ENCODE assay signal across 13 mouse cellular contexts in genomic region chr2:172845536-172846310, GRCm38 (mm10).
DNase-seq lines count a peak whose midpoint lies in the region; ATAC-seq and TF ChIP-seq lines count a peak whose summit lies in the region.
"Had no signal": no experiment of that assay in that cellular context is flagged by ENCODE, and none has a peak within 500 bp of the region (broad histone marks: within the 10 kb centered on the region; RNA-seq: fewer than 3 reads in every experiment).

No protein-coding gene starts in this region.

- no peak overlapping the region for H3K4me2 ChIP-seq in heart, embryonic 13.5 days
- peak overlapping the region; percentile 17; the same call in 1 of the 2 replicates for H3K4me2 ChIP-seq in embryonic facial prominence, embryonic 12.5 days (replicated peaks)
- peak overlapping the region; percentile 17; the same call in 1 of the 2 replicates for H3K4me2 ChIP-seq in limb, embryonic 14.5 days (replicated peaks; ENCODE audit: low read depth, low read length, severe bottlenecking)
- H3K4me2 ChIP-seq: liver, embryonic 15.5 days had no signal

- H3K4me1 ChIP-seq in heart, embryonic 13.5 days, result peaks cover 48% of the 10 kb centered on the region
- peaks cover 60% of the 10 kb centered on the region for H3K4me1 ChIP-seq in embryonic facial prominence, embryonic 12.5 days
- peaks cover 32% of the 10 kb centered on the region for H3K4me1 ChIP-seq in limb, embryonic 14.5 days (ENCODE audit: control insufficient read depth, insufficient read depth, low read length)
- H3K4me1 ChIP-seq: liver, embryonic 15.5 days had no signal

- TF ChIP-seq POLR2A in limb, embryonic 14.5 days (IDR thresholded peaks at IDR 0.05; ENCODE audit: borderline replicate concordance, extremely low read depth, insufficient read depth, insufficient read length), result no peak

- 50% methylated on average over 31 of the region's 31 CpGs for WGBS in heart, embryonic 13.5 days
- WGBS in embryonic facial prominence, embryonic 12.5 days, result 28% methylated on average over 31 of the region's 31 CpGs
- 32% methylated on average over 30 of the region's 31 CpGs for WGBS in limb, embryonic 14.5 days

- DNase-seq in heart, adult 9 months (ENCODE audit: low spot score in 2 of 2), result no peak
- DNase-seq in kidney, postnatal 10 days, result peak; percentile 32
- DNase-seq in kidney, postnatal 14 days, result no peak
- DNase-seq in limb, embryonic 14.5 days (ENCODE audit: low spot score), result no peak
- DNase-seq in adrenal gland, adult 2 months, result no peak
- DNase-seq in left cerebral cortex, adult 11 months (ENCODE audit: low spot score), result no peak
- DNase-seq: cerebellum, adult 11 months; heart, adult 2 months; right cerebral cortex, postnatal 25 days had no signal

- no peak overlapping the region for H3K4me3 ChIP-seq in heart, embryonic 13.5 days
- no peak overlapping the region for H3K4me3 ChIP-seq in embryonic facial prominence, embryonic 12.5 days
- no peak overlapping the region for H3K4me3 ChIP-seq in limb, embryonic 14.5 days (replicated peaks; ENCODE audit: low read length)
- H3K4me3 ChIP-seq: heart, adult 2 months; liver, embryonic 15.5 days had no signal

- H3K9me3 ChIP-seq in heart, embryonic 13.5 days, result no peaks in the 10 kb centered on the region
- H3K9me3 ChIP-seq in embryonic facial prominence, embryonic 12.5 days, result no peaks in the 10 kb centered on the region
- no peaks in the 10 kb centered on the region for H3K9me3 ChIP-seq in limb, embryonic 14.5 days (ENCODE audit: control insufficient read depth, low read length)
- H3K9me3 ChIP-seq: liver, embryonic 15.5 days had no signal

- H3K27ac ChIP-seq in heart, embryonic 13.5 days (replicated peaks), result no peak overlapping the region
- peak overlapping the region; percentile 92 for H3K27ac ChIP-seq in embryonic facial prominence, embryonic 12.5 days
- peak overlapping the region; percentile 74 for H3K27ac ChIP-seq in limb, embryonic 14.5 days (replicated peaks; ENCODE audit: low read depth, low read length)
- H3K27ac ChIP-seq: heart, adult 2 months; liver, embryonic 15.5 days had no signal

- H3K9ac ChIP-seq in heart, embryonic 13.5 days, result peak overlapping the region; percentile 65
- no peak overlapping the region; the same call in 1 of the 2 replicates for H3K9ac ChIP-seq in embryonic facial prominence, embryonic 12.5 days
- peak overlapping the region; percentile 36; the same call in 1 of the 2 replicates for H3K9ac ChIP-seq in limb, embryonic 14.5 days (ENCODE audit: low read depth, low read length, severe bottlenecking)
- H3K9ac ChIP-seq: liver, embryonic 15.5 days had no signal

- no peak for ATAC-seq in heart, embryonic 13.5 days (ENCODE audit: extremely low read depth, insufficient number of reproducible peaks, low FRiP score, low TSS enrichment)
- no peak for ATAC-seq in embryonic facial prominence, embryonic 12.5 days (ENCODE audit: insufficient number of reproducible peaks, insufficient read depth, low FRiP score, low TSS enrichment)
- peak; percentile 45 for ATAC-seq in limb, embryonic 14.5 days (ENCODE audit: low FRiP score, low read depth)
- ATAC-seq: midbrain, embryonic 16.5 days had no signal

- peaks cover 6% of the 10 kb centered on the region; the same call in 1 of the 2 replicates for H3K27me3 ChIP-seq in heart, embryonic 13.5 days (replicated peaks)
- H3K27me3 ChIP-seq in embryonic facial prominence, embryonic 12.5 days, result no peaks in the 10 kb centered on the region
- H3K27me3 ChIP-seq in limb, embryonic 14.5 days (ENCODE audit: control insufficient read depth, insufficient read depth, low read length), result no peaks in the 10 kb centered on the region
- H3K27me3 ChIP-seq: liver, embryonic 15.5 days had no signal

- H3K36me3 ChIP-seq in heart, embryonic 13.5 days, result no peaks in the 10 kb centered on the region
- no peaks in the 10 kb centered on the region for H3K36me3 ChIP-seq in embryonic facial prominence, embryonic 12.5 days
- H3K36me3 ChIP-seq in limb, embryonic 14.5 days (ENCODE audit: control insufficient read depth, insufficient read depth, low read length), result no peaks in the 10 kb centered on the region
- H3K36me3 ChIP-seq: liver, embryonic 15.5 days had no signal
